Mouse (Mus musculus) CH12.LX (cell line): ENCODE data around the gene Mrps35.

Source experiments
- CHD1 ChIP-seq: IDR thresholded peaks from 2 replicates; pipeline ENCODE4 v1.6.1; 2012; ENCODE audit warnings: low read depth, low read length, improper control_type of control experiment, inconsistent platforms
- CTCF ChIP-seq, 2 experiments: IDR thresholded peaks in 1 of 2; conservative IDR thresholded peaks in 1 of 2; 2 replicates each; pipeline ENCODE4 v1.5.1; 2011 to 2012; ENCODE audit warnings: low read depth in 2 of 2, low read length in 2 of 2, improper control_type of control experiment in 1 of 2, inconsistent platforms in 1 of 2, mild to moderate bottlenecking in 1 of 2, moderate library complexity in 1 of 2
- EP300 ChIP-seq: IDR thresholded peaks from 2 replicates; pipeline ENCODE4 v1.6.1; 2011; ENCODE audit warnings: low read length, improper control_type of control experiment
- KAT2A ChIP-seq: IDR thresholded peaks from 2 replicates; pipeline ENCODE4 v1.6.1; 2012; ENCODE audit warnings: low read length, improper control_type of control experiment, inconsistent platforms; ENCODE audit not compliant: insufficient replicate concordance
- MAZ ChIP-seq: IDR thresholded peaks from 2 replicates; pipeline ENCODE4 v1.6.1; 2012; ENCODE audit warnings: low read depth, mild to moderate bottlenecking, inconsistent platforms, low read length, improper control_type of control experiment, moderate library complexity
- POLR2A ChIP-seq: IDR thresholded peaks from 2 replicates; pipeline ENCODE4 v1.6.1; 2011; ENCODE audit warnings: low read depth, mild to moderate bottlenecking, improper control_type of control experiment, low read length
- SMC3 ChIP-seq: IDR thresholded peaks from 2 replicates; pipeline ENCODE4 v1.6.1; 2011; ENCODE audit warnings: low read depth, low read length, improper control_type of control experiment
- ZC3H11A ChIP-seq: IDR thresholded peaks from 2 replicates; pipeline ENCODE4 v1.6.1; 2012; ENCODE audit warnings: low read depth, mild to moderate bottlenecking, inconsistent platforms, low read length, improper control_type of control experiment
- ZMIZ1 ChIP-seq: IDR thresholded peaks from 2 replicates; pipeline ENCODE4 v1.6.1; 2012; ENCODE audit warnings: low read depth, mild to moderate bottlenecking, inconsistent platforms, low read length, improper control_type of control experiment

DNA sequence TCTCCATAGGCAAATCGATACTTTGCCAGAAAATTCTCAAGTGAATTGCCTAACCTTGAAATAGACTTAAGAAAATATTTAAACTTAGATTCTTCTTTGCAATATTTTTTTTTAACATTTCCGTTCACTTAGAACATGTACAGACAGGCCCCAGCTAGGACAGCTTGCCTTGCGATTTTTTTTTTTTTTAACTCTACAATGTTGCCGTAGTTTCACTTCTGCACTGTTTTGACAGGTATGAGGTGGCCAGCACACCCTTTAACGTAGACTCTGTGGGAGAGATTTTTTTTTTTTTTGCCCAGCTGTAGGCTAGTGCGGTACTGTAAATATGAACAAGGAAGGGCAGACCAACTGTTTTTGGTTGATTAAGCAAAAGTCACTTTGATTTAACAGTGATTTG is 32.2 kb upstream of the Mrps35 start:
- TF ChIP-seq KAT2A (no peak), CTCF (conservative IDR thresholded peaks at IDR 0.05 in 1 of 2, IDR thresholded peaks at IDR 0.05 in 1 of 2; ENCODE audit: low read depth in 2 of 2, low read length in 2 of 2) (no peak), ZC3H11A (no peak), POLR2A (no peak), SMC3 (no peak), CHD1 (peak; percentile 100), EP300 (peak; percentile 99), MAZ (peak; percentile 69; the same call in 1 of the 2 replicates), ZMIZ1 (peak; percentile 14; the same call in 1 of the 2 replicates)
